Mouse (Mus musculus): ENCODE measurements around the gene Gm28053.

GRCm38 (mm10) chr6:48785601-48786000 is 67.2 kb downstream of the Gm28053 start:
- TF ChIP-seq CTCF (conservative IDR thresholded peaks at IDR 0.05; ENCODE audit: low read length) (no peak), POU5F1 (IDR thresholded peaks at IDR 0.05; ENCODE audit: borderline replicate concordance, low read length) (no peak), NANOG (IDR thresholded peaks at IDR 0.05; ENCODE audit: borderline replicate concordance, low read length) (no peak)

All from E14TG2a.4 (cell line).